Mouse (Mus musculus) neutrophil, adult 5-6 weeks (primary cell): ENCODE measurements around the gene Tmem229a. TPM values are rescaled to one million over a fixed set of nuclear protein-coding genes. Genes with fewer than 3 reads are reported as not detected.

ENCODE experiments used
- ATAC-seq: fragments of 151-379, 151-347 bp; 2 replicates; pipeline ENCODE4 v1.8.0; 2017; ENCODE audit warnings: mild to moderate bottlenecking, moderate TSS enrichment; ENCODE audit not compliant: insufficient number of reproducible peaks, poor library complexity, low FRiP score, severe bottlenecking; ENCODE audit errors: extremely low read depth
- total RNA-seq: library from RNA; stranded (forward); fragments of 200-1000 nt; gene quantifications from 2 replicates; pipeline ENCODE4 v1.2.3, GENCODE M21; 2017

Tmem229a gene
- 0.12 TPM in 1 of 2 replicates, not detected in the other for total RNA-seq

- no peak for ATAC-seq
Measured at GRCm38 (mm10) chr6:24955946-24956585, at the start of gene Tmem229a. Gene Tmem229a, minus strand, starts transcription at chr6:24956297.

DNA sequence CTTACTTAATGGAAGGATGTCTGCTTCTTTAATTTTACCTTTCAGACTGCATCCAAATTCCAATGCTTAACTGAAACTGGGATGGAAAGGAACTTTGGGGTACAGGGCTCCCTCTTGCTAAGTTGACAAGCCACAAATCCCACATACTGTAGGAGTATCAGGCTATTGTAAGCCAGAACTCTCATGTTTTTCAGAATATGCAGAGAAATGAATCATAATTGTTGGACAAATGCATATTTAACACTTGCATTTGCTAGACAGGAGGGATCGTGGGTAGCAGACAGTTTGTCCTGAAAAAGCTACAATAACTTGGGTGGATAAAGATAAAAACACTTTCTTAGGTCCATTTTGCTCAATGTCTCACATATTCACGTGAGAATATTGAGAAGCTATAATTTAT is 37.7 kb upstream of the Tmem229a start:
- ATAC-seq = no peak

DNA sequence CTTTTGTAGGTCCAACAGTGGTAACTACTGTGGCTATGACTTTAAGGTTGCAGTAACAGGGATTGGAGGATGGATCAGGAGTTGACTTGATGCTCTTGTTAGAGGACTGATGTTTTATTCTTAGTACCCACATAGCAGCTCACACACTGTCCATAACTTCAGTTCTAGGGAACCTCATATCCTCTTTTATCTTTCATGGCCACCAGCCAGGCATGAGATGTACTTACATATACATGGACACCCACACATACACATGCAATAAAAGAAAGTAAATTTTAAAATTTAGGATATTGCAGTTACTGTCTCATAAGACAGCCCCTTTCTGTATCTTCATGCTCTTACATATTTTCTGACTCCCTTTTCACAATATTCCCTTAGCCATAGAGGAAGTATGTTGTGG is 33.7 kb upstream of the Tmem229a start:
- no peak for ATAC-seq

DNA sequence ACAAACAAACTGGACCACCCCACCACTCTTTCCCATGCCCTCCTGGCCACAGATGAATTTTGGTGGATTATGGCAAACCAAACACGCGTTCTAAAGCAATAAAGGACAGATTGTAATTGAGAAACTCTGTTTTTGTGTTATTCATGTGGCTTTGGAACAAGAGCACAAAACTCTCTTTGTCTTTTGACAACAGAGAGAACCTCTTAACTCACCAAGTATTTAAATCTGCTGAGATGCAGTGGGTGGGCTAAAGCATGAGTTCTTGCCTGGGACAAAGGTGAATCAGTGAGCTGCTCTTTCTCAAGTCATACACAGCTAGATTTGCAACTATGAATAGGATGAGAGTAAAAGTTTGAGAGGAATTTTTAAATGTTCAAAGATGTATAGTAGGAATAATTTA is 20.1 kb upstream of the Tmem229a start:
- no peak for ATAC-seq

- ATAC-seq = no peak
Measured at GRCm38 (mm10) chr6:24968471-24969223, 12.6 kb upstream of the Tmem229a start.

- no peak for ATAC-seq
Measured at GRCm38 (mm10) chr6:24967726-24968125, 11.6 kb upstream of the Tmem229a start.

GRCm38 (mm10) chr6:24966010-24966682 is 10.0 kb upstream of the Tmem229a start:
- ATAC-seq = no peak

- ATAC-seq = no peak
Measured at GRCm38 (mm10) chr6:24963754-24964153, 7.7 kb upstream of the Tmem229a start.

DNA sequence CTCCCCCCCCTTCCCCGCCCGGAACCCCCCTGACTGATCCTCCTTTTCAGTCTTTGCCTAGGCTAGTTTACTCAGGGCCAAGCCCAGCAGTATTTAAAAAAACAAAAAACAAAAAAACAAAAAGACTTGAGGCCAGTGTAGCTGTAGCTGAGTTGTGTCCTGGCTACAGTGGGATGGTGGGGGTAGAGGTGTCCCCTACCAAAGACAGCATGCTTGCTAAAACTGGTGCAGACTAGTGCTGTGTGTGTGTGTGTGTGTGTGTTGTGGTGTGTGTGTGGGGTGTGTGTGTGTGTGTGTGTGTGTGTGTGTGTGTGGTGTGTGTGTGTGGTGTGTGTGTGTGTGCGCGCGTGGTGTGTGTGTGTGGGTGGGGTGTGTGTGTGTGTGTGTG is 483 bp upstream of the Tmem229a start:
- ATAC-seq = no peak

DNA sequence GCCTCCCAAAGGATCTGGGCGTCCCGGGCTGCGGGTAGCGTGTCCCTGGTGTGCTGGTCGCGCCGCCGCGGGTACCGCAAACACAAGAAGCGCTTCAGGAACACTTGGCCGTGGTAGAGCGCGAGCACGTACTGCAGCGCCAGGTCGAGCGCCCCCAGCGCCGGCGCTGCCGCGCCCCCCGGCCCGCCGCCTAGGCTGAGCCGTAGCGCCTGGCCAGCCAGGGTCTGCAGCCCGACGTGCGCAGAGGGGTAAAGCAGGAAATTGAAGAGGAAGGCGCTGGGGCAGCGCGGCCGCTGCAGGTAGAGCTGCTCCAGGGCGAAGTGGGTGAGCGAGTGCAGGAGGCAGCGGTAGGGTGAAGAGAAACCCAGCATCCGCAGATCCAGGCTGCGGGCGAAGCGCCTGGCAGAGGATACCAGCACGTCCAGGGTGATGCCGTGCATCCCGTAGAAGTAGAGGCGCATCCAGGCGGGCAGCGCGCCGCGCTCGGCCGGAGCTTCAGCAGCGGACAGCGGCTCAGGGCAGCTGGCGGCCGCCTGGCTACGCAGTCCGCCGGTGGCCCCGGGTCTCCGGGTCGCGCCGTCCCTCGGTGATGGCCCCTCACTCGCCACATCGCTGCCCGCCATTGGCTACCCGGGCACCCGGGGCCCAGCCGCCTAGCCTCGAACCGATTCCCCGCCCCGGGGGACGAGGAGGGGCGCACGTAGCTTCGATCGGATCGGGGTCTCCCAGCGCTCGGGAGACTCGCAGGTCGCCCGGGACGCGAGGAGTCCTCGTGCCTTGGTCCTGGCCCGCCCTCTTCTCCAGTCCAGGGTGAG is 759 bp downstream of the Tmem229a start:
- no peak for ATAC-seq

DNA sequence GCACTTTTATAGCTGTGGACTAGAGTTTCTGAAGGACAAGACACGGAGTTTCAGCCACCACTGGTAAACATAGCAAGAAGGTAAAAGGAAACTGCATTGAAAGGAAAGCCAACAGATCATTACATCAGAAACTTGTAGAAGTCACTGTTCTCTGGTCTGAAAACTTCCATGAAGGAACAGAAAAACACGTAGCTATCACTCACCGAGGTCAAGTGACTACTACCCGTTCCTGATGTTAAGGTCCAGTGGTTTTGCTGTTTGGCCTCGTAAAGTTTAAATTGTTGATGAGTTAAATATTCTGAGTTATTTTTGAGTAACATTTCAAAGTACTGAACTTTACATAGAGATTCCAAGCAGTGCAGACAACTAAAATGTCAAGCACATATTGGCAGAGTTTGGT is 2.0 kb downstream of the Tmem229a start:
- no peak for ATAC-seq

DNA sequence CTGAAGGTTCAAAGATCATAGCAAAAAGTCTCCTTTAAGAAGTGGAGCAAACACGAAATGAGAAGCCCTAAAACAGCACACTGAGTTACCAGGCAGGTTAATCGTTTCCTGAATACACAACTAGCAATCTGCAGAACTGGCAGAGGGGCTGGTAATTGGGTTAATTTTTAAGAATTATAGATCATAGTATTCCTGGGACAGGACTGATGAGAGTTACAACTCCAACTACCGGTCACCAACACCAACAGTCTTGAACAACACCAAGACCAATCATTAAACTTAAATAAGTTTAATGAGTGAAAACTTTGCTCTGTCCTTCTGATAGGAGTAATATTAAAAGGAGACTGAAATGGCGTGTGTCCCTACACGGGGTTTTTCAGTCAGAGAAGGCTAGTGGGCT is 3.8 kb downstream of the Tmem229a start:
- no peak for ATAC-seq

- ATAC-seq = no peak
Measured at GRCm38 (mm10) chr6:24950669-24951068, 5.4 kb downstream of the Tmem229a start.

DNA sequence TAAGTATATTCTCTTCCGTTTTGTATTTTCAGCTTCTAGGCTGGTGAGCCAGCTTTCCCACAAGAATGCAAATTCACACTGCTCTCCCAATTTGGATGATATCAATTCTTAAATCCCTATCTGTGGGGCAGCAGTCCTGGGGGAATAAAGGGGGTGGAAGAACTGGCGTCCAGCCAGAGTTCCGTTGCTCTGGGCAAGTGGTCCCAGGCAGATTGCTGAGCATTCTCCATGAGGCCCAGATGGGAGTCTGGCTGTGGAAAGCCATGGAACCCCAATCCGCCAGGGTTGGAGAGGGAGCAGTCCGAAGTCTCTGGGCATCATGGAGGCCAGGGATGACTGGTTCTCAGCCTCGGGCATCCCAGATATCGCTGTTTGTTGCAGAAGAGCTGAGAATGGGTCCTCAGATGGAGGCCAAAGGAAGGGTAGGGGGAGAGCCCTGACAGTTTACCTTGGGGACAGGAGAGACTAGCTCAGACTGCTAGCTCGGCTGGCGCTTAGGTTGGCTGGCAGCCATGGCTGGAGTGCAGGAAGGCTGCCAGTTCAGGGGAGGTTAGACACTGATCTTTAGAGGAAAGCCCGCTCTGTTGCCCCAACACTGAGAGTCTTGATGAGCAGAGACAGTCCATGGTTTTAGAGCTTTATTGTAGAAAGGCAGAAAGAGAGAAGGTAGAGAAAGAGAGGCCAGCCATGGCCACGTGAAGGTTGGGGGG is 30.9 kb downstream of the Tmem229a start:
- ATAC-seq = no peak

DNA sequence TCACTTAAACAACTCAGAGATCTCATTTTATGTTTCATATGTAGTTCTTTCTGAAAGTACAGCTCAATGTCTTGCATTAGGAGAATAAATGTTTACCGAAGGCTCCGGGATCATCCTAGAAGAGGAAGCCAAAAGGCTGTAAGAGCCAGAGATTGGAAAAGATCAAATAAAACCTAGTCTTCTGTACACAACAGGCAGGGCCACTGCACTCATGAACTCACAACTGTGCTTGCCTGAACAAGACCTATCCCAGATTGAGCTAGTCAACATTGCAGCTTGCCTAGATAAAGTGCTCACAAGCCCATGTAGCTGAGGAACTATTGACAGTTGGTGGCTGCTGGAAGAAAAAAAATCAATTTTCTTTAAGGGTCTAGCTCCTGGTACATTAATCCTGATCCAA is 42.5 kb downstream of the Tmem229a start:
- no peak for ATAC-seq

DNA sequence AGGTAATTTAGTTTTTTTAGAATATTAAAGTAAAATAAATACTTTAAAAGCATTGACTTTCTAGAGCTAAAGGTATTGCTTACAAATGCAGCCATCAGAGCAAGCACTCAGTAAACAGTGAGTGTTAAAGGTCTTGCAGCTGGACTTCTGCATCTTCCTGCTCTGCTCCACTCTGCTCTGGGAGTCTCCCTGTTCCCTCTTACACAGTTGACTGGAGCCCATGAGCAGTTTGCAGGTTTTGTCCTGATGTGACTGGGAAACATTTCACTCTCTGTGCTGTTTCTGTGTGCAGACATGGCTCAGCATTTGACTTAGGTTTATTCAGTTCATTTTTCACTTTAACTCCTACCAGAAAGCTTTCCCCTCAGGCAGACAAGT is 45.4 kb downstream of the Tmem229a start:
- no peak for ATAC-seq

GRCm38 (mm10) chr6:24910016-24910727 is 45.9 kb downstream of the Tmem229a start:
- no peak for ATAC-seq

DNA sequence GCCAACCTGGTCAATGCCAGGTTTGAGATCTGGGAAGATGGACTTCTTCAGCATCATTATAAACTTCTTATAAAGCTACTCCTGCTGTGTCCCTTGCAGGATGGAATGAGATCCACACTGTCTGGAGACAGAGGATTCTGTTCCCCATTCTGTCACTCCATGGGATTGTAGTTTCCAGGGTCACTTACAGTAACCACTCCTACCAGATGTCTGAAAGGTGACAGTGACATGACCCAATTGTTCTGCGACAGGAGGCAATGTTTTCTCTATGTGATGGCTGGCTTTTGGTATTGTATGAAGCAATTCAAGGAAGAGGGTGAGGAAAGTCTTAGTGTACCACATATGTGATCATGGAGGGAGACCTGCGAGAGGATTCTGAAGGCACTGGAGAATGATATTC is 48.3 kb downstream of the Tmem229a start:
- ATAC-seq = no peak
